ENCODE assay signal across 14 mouse cellular contexts in the genomic region with DNA sequence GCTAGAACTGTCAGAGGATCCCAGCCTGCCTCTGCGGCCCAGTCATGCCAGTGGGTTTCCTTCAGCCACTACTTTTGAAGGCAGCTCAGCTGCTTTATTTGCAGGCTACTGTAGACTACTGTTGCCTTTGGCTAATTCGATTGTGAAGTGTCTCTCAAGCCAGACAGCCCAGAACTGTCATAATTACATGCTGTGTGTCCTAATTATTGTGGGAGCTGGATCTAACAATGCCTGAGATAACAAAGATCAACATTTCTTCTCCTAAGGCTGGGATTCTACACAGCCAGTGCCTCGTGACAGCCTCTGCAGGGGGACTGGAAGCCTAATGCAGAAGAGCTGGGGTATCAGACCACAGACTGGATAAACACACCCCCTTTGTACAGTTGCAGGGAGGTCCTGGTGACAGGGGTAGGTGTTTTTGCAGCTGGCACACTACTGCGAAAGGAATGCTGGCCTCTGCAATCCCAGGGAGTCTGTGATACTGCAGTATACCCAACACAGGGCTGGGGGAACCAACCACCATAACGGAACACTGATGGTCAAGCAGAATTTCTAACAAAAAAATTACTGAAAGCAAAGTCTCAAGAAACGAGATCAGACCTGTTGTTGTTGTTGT.
A peak's percentile ranks its signal among the peaks of the same experiment; 100 is the strongest.
DNase-seq lines count a peak whose midpoint lies in the region; ATAC-seq and TF ChIP-seq lines count a peak whose summit lies in the region.
"Had no signal": no experiment of that assay in that cellular context is flagged by ENCODE, and none has a peak within 500 bp of the region (broad histone marks: within the 10 kb centered on the region; RNA-seq: fewer than 3 reads in every experiment).

No protein-coding gene starts in this region.

- H3K27me3 ChIP-seq in forebrain, postnatal 0 days (ENCODE audit: insufficient read depth, low read length): no peaks in the 10 kb centered on the region
- no peaks in the 10 kb centered on the region for H3K27me3 ChIP-seq in forebrain, embryonic 12.5 days
- no peaks in the 10 kb centered on the region for H3K27me3 ChIP-seq in hindbrain, embryonic 15.5 days
- no peaks in the 10 kb centered on the region for H3K27me3 ChIP-seq in hindbrain, embryonic 11.5 days (ENCODE audit: control insufficient read depth, insufficient read depth, low read length)
- H3K27me3 ChIP-seq: liver, embryonic 13.5 days had no signal

- H3K9ac ChIP-seq in forebrain, postnatal 0 days: no peak overlapping the region
- H3K9ac ChIP-seq in forebrain, embryonic 12.5 days: no peak overlapping the region
- no peak overlapping the region for H3K9ac ChIP-seq in hindbrain, embryonic 15.5 days
- H3K9ac ChIP-seq in hindbrain, embryonic 11.5 days (ENCODE audit: low read depth, low read length): no peak overlapping the region
- H3K9ac ChIP-seq: liver, embryonic 13.5 days had no signal

- no peak for DNase-seq in forebrain, postnatal 0 days
- DNase-seq in hindbrain, embryonic 11.5 days (ENCODE audit: low spot score): no peak
- DNase-seq in retina, postnatal 1 day: peak; percentile 64
- no peak for DNase-seq in retina, embryonic 14.5 days (ENCODE audit: low spot score)
- no peak for DNase-seq in thymus, postnatal 14 days
- DNase-seq in liver: no peak
- DNase-seq: adrenal gland, postnatal 36 days; gastrocnemius, adult 2 months; kidney, postnatal 36 days; liver, embryonic 13.5 days; right cerebral cortex, postnatal 14 days had no signal

- no peak overlapping the region for H3K27ac ChIP-seq in forebrain, postnatal 0 days (ENCODE audit: low read depth, low read length)
- H3K27ac ChIP-seq in forebrain, embryonic 12.5 days: no peak overlapping the region
- H3K27ac ChIP-seq in hindbrain, embryonic 15.5 days (replicated peaks): no peak overlapping the region
- no peak overlapping the region for H3K27ac ChIP-seq in hindbrain, embryonic 11.5 days (ENCODE audit: low read depth, low read length)
- H3K27ac ChIP-seq: gastrocnemius, adult 2 months; left cerebral cortex, adult 2 months; liver, embryonic 13.5 days had no signal

- no peak overlapping the region for H3K4me3 ChIP-seq in forebrain, postnatal 0 days (ENCODE audit: low read depth, low read length)
- H3K4me3 ChIP-seq in forebrain, embryonic 12.5 days (replicated peaks): no peak overlapping the region
- H3K4me3 ChIP-seq in hindbrain, embryonic 15.5 days: no peak overlapping the region
- no peak overlapping the region for H3K4me3 ChIP-seq in hindbrain, embryonic 11.5 days (ENCODE audit: low read depth, low read length)
- H3K4me3 ChIP-seq: gastrocnemius, adult 2 months; left cerebral cortex, adult 2 months; liver, embryonic 13.5 days had no signal

- no peaks in the 10 kb centered on the region for H3K4me1 ChIP-seq in forebrain, postnatal 0 days (ENCODE audit: insufficient read depth)
- H3K4me1 ChIP-seq in forebrain, embryonic 12.5 days: peaks cover 12% of the 10 kb centered on the region
- 0 out of 2 replicates have a peak, but pooled peaks cover 4% of the 10 kb centered on the region for H3K4me1 ChIP-seq in hindbrain, embryonic 15.5 days (replicated peaks)
- no peaks in the 10 kb centered on the region for H3K4me1 ChIP-seq in hindbrain, embryonic 11.5 days (replicated peaks; ENCODE audit: control insufficient read depth, insufficient read depth, low read length)

- H3K4me2 ChIP-seq in forebrain, postnatal 0 days (ENCODE audit: low read depth): no peak overlapping the region
- H3K4me2 ChIP-seq in forebrain, embryonic 12.5 days: no peak overlapping the region
- no peak overlapping the region for H3K4me2 ChIP-seq in hindbrain, embryonic 15.5 days
- no peak overlapping the region for H3K4me2 ChIP-seq in hindbrain, embryonic 11.5 days (replicated peaks; ENCODE audit: low read depth, low read length)
- H3K4me2 ChIP-seq: liver, embryonic 13.5 days had no signal

- no peaks in the 10 kb centered on the region for H3K9me3 ChIP-seq in forebrain, postnatal 0 days (ENCODE audit: low read length)
- H3K9me3 ChIP-seq in forebrain, embryonic 12.5 days: no peaks in the 10 kb centered on the region
- no peaks in the 10 kb centered on the region for H3K9me3 ChIP-seq in hindbrain, embryonic 15.5 days
- no peaks in the 10 kb centered on the region for H3K9me3 ChIP-seq in hindbrain, embryonic 11.5 days (ENCODE audit: control insufficient read depth, low read length)
- H3K9me3 ChIP-seq: liver, embryonic 13.5 days had no signal

- no peak for TF ChIP-seq CTCF in forebrain, postnatal 0 days (IDR thresholded peaks at IDR 0.05; ENCODE audit: low read depth)

- peak; percentile 29; the same call in 1 of the 2 replicates for ATAC-seq in forebrain, postnatal 0 days
- no peak; the same call in 1 of the 2 replicates for ATAC-seq in forebrain, embryonic 12.5 days (ENCODE audit: low FRiP score)
- ATAC-seq in hindbrain, embryonic 15.5 days (ENCODE audit: low FRiP score, low read depth): peak; percentile 47; the same call in 1 of the 2 replicates
- ATAC-seq in hindbrain, embryonic 11.5 days (ENCODE audit: low FRiP score): no peak

- H3K36me3 ChIP-seq in forebrain, postnatal 0 days (ENCODE audit: insufficient read depth): no peaks in the 10 kb centered on the region; the same call in 1 of the 2 replicates
- no peaks in the 10 kb centered on the region for H3K36me3 ChIP-seq in forebrain, embryonic 12.5 days (replicated peaks)
- H3K36me3 ChIP-seq in hindbrain, embryonic 15.5 days: no peaks in the 10 kb centered on the region
- H3K36me3 ChIP-seq in hindbrain, embryonic 11.5 days (ENCODE audit: control insufficient read depth, insufficient read depth, low read length): no peaks in the 10 kb centered on the region

- WGBS in forebrain, postnatal 0 days: 67% methylated on average over 6 of the region's 6 CpGs
- WGBS in forebrain, embryonic 12.5 days: 72% methylated on average over 6 of the region's 6 CpGs
- WGBS in hindbrain, embryonic 15.5 days: 77% methylated on average over 6 of the region's 6 CpGs
- 67% methylated on average over 6 of the region's 6 CpGs for WGBS in hindbrain, embryonic 11.5 days

Comparison
In these comparisons a context has a peak if more than half of its experiments do, and no peak if none do; other contexts are left out.
1. ATAC-seq: peak in forebrain, postnatal 0 days (single experiment) and hindbrain, embryonic 15.5 days (single experiment); none in forebrain, embryonic 12.5 days (single experiment) and hindbrain, embryonic 11.5 days (single experiment).